ENCODE assay signal across 9 mouse cellular contexts in genomic region chr14:55604823-55605222, GRCm38 (mm10). TPM values are rescaled to one million over a fixed set of nuclear protein-coding genes. Genes with fewer than 3 reads are reported as not detected.
DNase-seq lines count a peak whose midpoint lies in the region; ATAC-seq and TF ChIP-seq lines count a peak whose summit lies in the region.
"Had no signal": no experiment of that assay in that cellular context is flagged by ENCODE, and none has a peak within 500 bp of the region (broad histone marks: within the 10 kb centered on the region; RNA-seq: fewer than 3 reads in every experiment).

No protein-coding gene starts in this region.

- peak overlapping the region; percentile 97 for H3K27ac ChIP-seq in heart, adult 2 months
- H3K27ac ChIP-seq in lung, embryonic 14.5 days (ENCODE audit: low read depth), result 0 out of 2 replicates have a peak overlapping the region, but pooled peaks have one; percentile 77
- peak overlapping the region; percentile 72; the same call in 1 of the 2 replicates for H3K27ac ChIP-seq in embryonic facial prominence, embryonic 13.5 days
- peak overlapping the region; percentile 99 for H3K27ac ChIP-seq in liver, postnatal 0 days (ENCODE audit: low read depth)

- TF ChIP-seq CTCF in heart, adult 2 months (IDR thresholded peaks at IDR 0.05), result no peak
- no peak for TF ChIP-seq CTCF in lung, embryonic 14.5 days (IDR thresholded peaks at IDR 0.05; ENCODE audit: low read depth)
- no peak for TF ChIP-seq CTCF in liver, postnatal 0 days (IDR thresholded peaks at IDR 0.05; ENCODE audit: low read depth)

- H3K4me2 ChIP-seq in lung, embryonic 14.5 days, result peak overlapping the region; percentile 62
- peak overlapping the region; percentile 62 for H3K4me2 ChIP-seq in embryonic facial prominence, embryonic 13.5 days
- peak overlapping the region; percentile 75 for H3K4me2 ChIP-seq in liver, postnatal 0 days (ENCODE audit: low read depth, low read length)

- intact Hi-C loops in heart, adult 2 months (cut with DNase I), result loop anchor here (2.0 to 5.0 kb wide), 3 partner anchors 14 to 108 kb away; partner anchors contain the start of genes Psme2, Rnf31 and Tm9sf1
- intact Hi-C loops in heart, postnatal 36 days (cut with DNase I), result loop anchor here (2.0 kb wide), 1 partner anchor 26 kb away; no protein-coding TSS in a partner anchor

- WGBS in heart, adult 2 months, result 77% methylated on average over 11 of the region's 11 CpGs
- WGBS in lung, embryonic 14.5 days, result 92% methylated on average over 11 of the region's 11 CpGs
- WGBS in embryonic facial prominence, embryonic 13.5 days, result 78% methylated on average over 11 of the region's 11 CpGs
- WGBS in liver, postnatal 0 days (ENCODE audit: insufficient replicate concordance), result 83% methylated on average over 11 of the region's 11 CpGs

- peaks cover 12% of the 10 kb centered on the region for H3K4me1 ChIP-seq in heart, adult 2 months (ENCODE audit: control insufficient read depth, insufficient read depth, low read length)
- H3K4me1 ChIP-seq in lung, embryonic 14.5 days (ENCODE audit: insufficient read depth), result 0 out of 2 replicates have a peak, but pooled peaks cover 4% of the 10 kb centered on the region
- peaks cover 15% of the 10 kb centered on the region for H3K4me1 ChIP-seq in embryonic facial prominence, embryonic 13.5 days
- peaks cover 36% of the 10 kb centered on the region for H3K4me1 ChIP-seq in liver, postnatal 0 days (ENCODE audit: insufficient read depth)

- H3K27me3 ChIP-seq in heart, adult 2 months (ENCODE audit: control insufficient read depth, insufficient read depth, low read length), result no peaks in the 10 kb centered on the region
- no peaks in the 10 kb centered on the region for H3K27me3 ChIP-seq in lung, embryonic 14.5 days (ENCODE audit: insufficient read depth, low read length)
- H3K27me3 ChIP-seq in embryonic facial prominence, embryonic 13.5 days, result no peaks in the 10 kb centered on the region
- H3K27me3 ChIP-seq in liver, postnatal 0 days (ENCODE audit: insufficient read depth, low read length), result no peaks in the 10 kb centered on the region

- peaks cover 10% of the 10 kb centered on the region for H3K36me3 ChIP-seq in heart, adult 2 months (ENCODE audit: control insufficient read depth, insufficient read depth, low read length)
- peaks cover 66% of the 10 kb centered on the region for H3K36me3 ChIP-seq in lung, embryonic 14.5 days (ENCODE audit: insufficient read depth)
- H3K36me3 ChIP-seq in embryonic facial prominence, embryonic 13.5 days, result peaks cover 78% of the 10 kb centered on the region
- peaks cover 80% of the 10 kb centered on the region for H3K36me3 ChIP-seq in liver, postnatal 0 days (replicated peaks; ENCODE audit: insufficient read depth, low read length)

- no peak for DNase-seq in heart, adult 2 months
- no peak for DNase-seq in heart, postnatal 36 days
- DNase-seq in lung, embryonic 14.5 days, result no peak
- no peak for DNase-seq in lung, postnatal 25 days (ENCODE audit: low spot score)
- DNase-seq in liver, postnatal 0 days, result no peak
- DNase-seq in spleen, postnatal 36 days (ENCODE audit: low spot score in 2 of 2), result no peak

- ATAC-seq in lung, embryonic 14.5 days (ENCODE audit: insufficient read depth), result no peak
- no peak for ATAC-seq in embryonic facial prominence, embryonic 13.5 days (ENCODE audit: insufficient number of reproducible peaks, insufficient read depth, low FRiP score, low TSS enrichment, low read depth)
- no peak for ATAC-seq in liver, postnatal 0 days
- no peak for ATAC-seq in erythroid progenitor cell, adult 5-6 weeks (replicated peaks; ENCODE audit: low FRiP score, poor library complexity, severe bottlenecking)

- peak overlapping the region; percentile 46 for H3K9ac ChIP-seq in heart, adult 2 months (ENCODE audit: low read depth, low read length)
- no peak overlapping the region for H3K9ac ChIP-seq in lung, embryonic 14.5 days
- no peak overlapping the region for H3K9ac ChIP-seq in embryonic facial prominence, embryonic 13.5 days
- peak overlapping the region; percentile 96 for H3K9ac ChIP-seq in liver, postnatal 0 days (replicated peaks)

- no peak for TF ChIP-seq POLR2A in heart, adult 2 months (IDR thresholded peaks at IDR 0.05; ENCODE audit: insufficient read depth, low read depth, low read length)

- no peak for TF ChIP-seq EP300 in heart, adult 2 months (IDR thresholded peaks at IDR 0.05; ENCODE audit: insufficient read depth, low read depth, low read length)
- no peak for TF ChIP-seq EP300 in liver, postnatal 0 days (IDR thresholded peaks at IDR 0.05; ENCODE audit: low read depth)

- H3K79me2 ChIP-seq in heart, adult 2 months (replicated peaks; ENCODE audit: control insufficient read depth, insufficient read depth, low read length), result no peaks in the 10 kb centered on the region

- no peaks in the 10 kb centered on the region for H3K9me3 ChIP-seq in lung, embryonic 14.5 days (ENCODE audit: low read depth, low read length)
- no peaks in the 10 kb centered on the region for H3K9me3 ChIP-seq in embryonic facial prominence, embryonic 13.5 days
- H3K9me3 ChIP-seq in liver, postnatal 0 days (ENCODE audit: low read length), result no peaks in the 10 kb centered on the region

- peak overlapping the region; percentile 71 for H3K4me3 ChIP-seq in heart, adult 2 months
- H3K4me3 ChIP-seq in lung, embryonic 14.5 days (ENCODE audit: low read depth, low read length), result peak overlapping the region; percentile 32; the same call in 1 of the 2 replicates
- no peak overlapping the region for H3K4me3 ChIP-seq in embryonic facial prominence, embryonic 13.5 days
- peak overlapping the region; percentile 78 for H3K4me3 ChIP-seq in liver, postnatal 0 days (ENCODE audit: low read depth, low read length)

RNA-seq across cellular contexts. Expression of gene Irf9, which starts 1.5 kb away (rescaled TPM):
- 1 to 10 TPM; 9.7 to 9.8 TPM for total RNA-seq in heart, adult 2 months (2021)
- 22.2 and 29.3 TPM in 2 replicates for polyA plus RNA-seq in heart, adult 2 months (2012; rRNA removed)
- total RNA-seq in heart, postnatal 36 days (2021), result 10 to 100 TPM; 10.6 to 17.7 TPM
- 8.9 and 9.0 TPM in 2 replicates for polyA plus RNA-seq in lung, embryonic 14.5 days (2014; fragmentation: Nextera tagmentation; extraction: Ambion mirVana)
- 10.5 and 12.3 TPM in 2 replicates for polyA plus RNA-seq in embryonic facial prominence, embryonic 13.5 days (2015; fragmentation: Nextera tagmentation; extraction: Ambion mirVana)
- polyA plus RNA-seq in liver, postnatal 0 days (2015; fragmentation: Nextera tagmentation; extraction: Ambion mirVana), result 18.6 and 19.4 TPM in 2 replicates
- total RNA-seq in erythroid progenitor cell, adult 5-6 weeks (2015; ENCODE audit: low replicate concordance), result 70.8 and 89.0 TPM in 2 replicates
- 87.4 and 106 TPM in 2 replicates for total RNA-seq in erythroid progenitor cell, adult 5-6 weeks (2017; ENCODE audit: low replicate concordance)

RNA-seq across cellular contexts. Expression of gene Rec8, which starts 13.0 kb away (rescaled TPM):
- total RNA-seq in heart, adult 2 months (2021), result under 1 TPM in 1 of 2 experiments, not detected in 1; 0.32 TPM
- 0.12 and 0.29 TPM in 2 replicates for polyA plus RNA-seq in heart, adult 2 months (2012; rRNA removed)
- under 1 TPM; 0.11 to 0.19 TPM for total RNA-seq in heart, postnatal 36 days (2021)
- polyA plus RNA-seq in lung, embryonic 14.5 days (2014; fragmentation: Nextera tagmentation; extraction: Ambion mirVana), result 8.5 and 14.2 TPM in 2 replicates
- polyA plus RNA-seq in embryonic facial prominence, embryonic 13.5 days (2015; fragmentation: Nextera tagmentation; extraction: Ambion mirVana), result 2.0 and 2.8 TPM in 2 replicates
- polyA plus RNA-seq in liver, postnatal 0 days (2015; fragmentation: Nextera tagmentation; extraction: Ambion mirVana), result 1.5 and 2.2 TPM in 2 replicates
- total RNA-seq in erythroid progenitor cell, adult 5-6 weeks (2015; ENCODE audit: low replicate concordance), result 6.5 TPM in 1 of 2 replicates, not detected in the other
- total RNA-seq in erythroid progenitor cell, adult 5-6 weeks (2017; ENCODE audit: low replicate concordance), result 1.4 and 7.7 TPM in 2 replicates
- polyA plus RNA-seq: C2C12 had no signal

RNA-seq across cellular contexts. Expression of gene Rnf31, which starts 13.3 kb away (rescaled TPM):
- 10 to 100 TPM; 27.5 to 30.9 TPM for total RNA-seq in heart, adult 2 months (2021)
- polyA plus RNA-seq in heart, adult 2 months (2012; rRNA removed), result 19.7 and 24.3 TPM in 2 replicates
- total RNA-seq in heart, postnatal 36 days (2021), result 10 to 100 TPM; 29.1 to 35.0 TPM
- 14.4 and 16.9 TPM in 2 replicates for polyA plus RNA-seq in lung, embryonic 14.5 days (2014; fragmentation: Nextera tagmentation; extraction: Ambion mirVana)
- polyA plus RNA-seq in embryonic facial prominence, embryonic 13.5 days (2015; fragmentation: Nextera tagmentation; extraction: Ambion mirVana), result 17.6 and 21.7 TPM in 2 replicates
- polyA plus RNA-seq in liver, postnatal 0 days (2015; fragmentation: Nextera tagmentation; extraction: Ambion mirVana), result 8.5 and 9.6 TPM in 2 replicates
- 20.2 and 22.2 TPM in 2 replicates for total RNA-seq in erythroid progenitor cell, adult 5-6 weeks (2015; ENCODE audit: low replicate concordance)
- 31.8 and 34.7 TPM in 2 replicates for total RNA-seq in erythroid progenitor cell, adult 5-6 weeks (2017; ENCODE audit: low replicate concordance)

RNA-seq across cellular contexts. Expression of gene Psme2, which starts 13.9 kb away (rescaled TPM):
- 100 to 1,000 TPM; 119 to 120 TPM for total RNA-seq in heart, adult 2 months (2021)
- 37.3 and 56.7 TPM in 2 replicates for polyA plus RNA-seq in heart, adult 2 months (2012; rRNA removed)
- 100 to 1,000 TPM; 103 to 107 TPM for total RNA-seq in heart, postnatal 36 days (2021)
- polyA plus RNA-seq in lung, embryonic 14.5 days (2014; fragmentation: Nextera tagmentation; extraction: Ambion mirVana), result 228 and 242 TPM in 2 replicates
- polyA plus RNA-seq in embryonic facial prominence, embryonic 13.5 days (2015; fragmentation: Nextera tagmentation; extraction: Ambion mirVana), result 233 and 267 TPM in 2 replicates
- polyA plus RNA-seq in liver, postnatal 0 days (2015; fragmentation: Nextera tagmentation; extraction: Ambion mirVana), result 222 and 231 TPM in 2 replicates
- 112 and 141 TPM in 2 replicates for total RNA-seq in erythroid progenitor cell, adult 5-6 weeks (2015; ENCODE audit: low replicate concordance)
- 45.1 and 109 TPM in 2 replicates for total RNA-seq in erythroid progenitor cell, adult 5-6 weeks (2017; ENCODE audit: low replicate concordance)

RNA-seq across cellular contexts. Expression of gene Emc9, which starts 19.7 kb away (rescaled TPM):
- total RNA-seq in heart, adult 2 months (2021), result 10 to 100 TPM; 58.4 to 61.1 TPM
- polyA plus RNA-seq in heart, adult 2 months (2012; rRNA removed), result 52.9 and 54.2 TPM in 2 replicates
- total RNA-seq in heart, postnatal 36 days (2021), result 10 to 100 TPM; 59.7 to 63.2 TPM
- 2.1 and 2.4 TPM in 2 replicates for polyA plus RNA-seq in lung, embryonic 14.5 days (2014; fragmentation: Nextera tagmentation; extraction: Ambion mirVana)
- 4.7 and 4.8 TPM in 2 replicates for polyA plus RNA-seq in embryonic facial prominence, embryonic 13.5 days (2015; fragmentation: Nextera tagmentation; extraction: Ambion mirVana)
- 17.3 and 19.2 TPM in 2 replicates for polyA plus RNA-seq in liver, postnatal 0 days (2015; fragmentation: Nextera tagmentation; extraction: Ambion mirVana)
- 11.7 and 19.8 TPM in 2 replicates for total RNA-seq in erythroid progenitor cell, adult 5-6 weeks (2015; ENCODE audit: low replicate concordance)
- total RNA-seq in erythroid progenitor cell, adult 5-6 weeks (2017; ENCODE audit: low replicate concordance), result 3.3 and 14.8 TPM in 2 replicates

Comparison
In these comparisons a context has a peak if more than half of its experiments do, and no peak if none do; other contexts are left out.
1. H3K9ac ChIP-seq: peak in heart, adult 2 months (single experiment) and liver, postnatal 0 days (single experiment); none in lung, embryonic 14.5 days (single experiment) and embryonic facial prominence, embryonic 13.5 days (single experiment).
2. Peak in every context shown above with its lines, with median percentiles within 50 percentile points of each other: H3K27ac ChIP-seq and H3K4me2 ChIP-seq.